9 mouse cellular contexts compared by ENCODE assay signal in genomic region chr7:126248641-126249141, GRCm38 (mm10). TPM values are rescaled to one million over a fixed set of nuclear protein-coding genes. Genes with fewer than 3 reads are reported as not detected.
DNase-seq lines count a peak whose midpoint lies in the region; ATAC-seq and TF ChIP-seq lines count a peak whose summit lies in the region.
"Had no signal": no experiment of that assay in that cellular context is flagged by ENCODE, and none has a peak within 500 bp of the region (broad histone marks: within the 10 kb centered on the region; RNA-seq: fewer than 3 reads in every experiment).

No protein-coding gene starts in this region.

- H3K4me3 ChIP-seq in neural tube, embryonic 11.5 days (ENCODE audit: low read depth, low read length), result no peak overlapping the region
- H3K4me3 ChIP-seq in intestine, embryonic 15.5 days (replicated peaks), result no peak overlapping the region
- H3K4me3 ChIP-seq in layer of hippocampus, adult 2 months, result no peak overlapping the region

- no peak for ATAC-seq in neural tube, embryonic 11.5 days (ENCODE audit: insufficient read depth, low FRiP score, low TSS enrichment)
- ATAC-seq in intestine, embryonic 15.5 days, result no peak
- ATAC-seq: liver, postnatal 0 days had no signal

- H3K27ac ChIP-seq in neural tube, embryonic 11.5 days (ENCODE audit: low read depth, low read length), result no peak overlapping the region
- H3K27ac ChIP-seq in intestine, embryonic 15.5 days, result no peak overlapping the region
- no peak overlapping the region for H3K27ac ChIP-seq in layer of hippocampus, adult 2 months

- no peaks in the 10 kb centered on the region for H3K9me3 ChIP-seq in neural tube, embryonic 11.5 days (ENCODE audit: control insufficient read depth, low read length)
- H3K9me3 ChIP-seq in intestine, embryonic 15.5 days, result no peaks in the 10 kb centered on the region

- peak; percentile 23 for DNase-seq in gastrocnemius, postnatal 10 days
- no peak for DNase-seq in gastrocnemius, postnatal 14 days
- no peak for DNase-seq in neural tube, embryonic 11.5 days (ENCODE audit: low spot score)
- no peak for DNase-seq in neural tube, embryonic 10.5 days (ENCODE audit: extremely low spot score, low spot score)
- DNase-seq in layer of hippocampus, adult 2 months (ENCODE audit: low spot score in 2 of 2), result no peak
- DNase-seq in lung, adult 18-20 months, result no peak
- DNase-seq in urinary bladder, adult 2 months (ENCODE audit: low spot score), result no peak
- DNase-seq: liver, postnatal 0 days had no signal

- no peaks in the 10 kb centered on the region for H3K27me3 ChIP-seq in neural tube, embryonic 11.5 days (ENCODE audit: control insufficient read depth, insufficient read depth, low read length)
- peaks cover 6% of the 10 kb centered on the region; the same call in 1 of the 2 replicates for H3K27me3 ChIP-seq in intestine, embryonic 15.5 days (replicated peaks)

- TF ChIP-seq CTCF in layer of hippocampus, adult 2 months (conservative IDR thresholded peaks at IDR 0.05), result no peak

- intact Hi-C loops in gastrocnemius, postnatal 14 days (cut with DNase I; ENCODE audit: low total_unique reads), result no loop called here

- peaks cover 3% of the 10 kb centered on the region; the same call in 1 of the 2 replicates for H3K4me1 ChIP-seq in neural tube, embryonic 11.5 days (ENCODE audit: control insufficient read depth, insufficient read depth, low read length)
- peaks cover 10% of the 10 kb centered on the region for H3K4me1 ChIP-seq in intestine, embryonic 15.5 days (replicated peaks)

- WGBS in neural tube, embryonic 11.5 days, result 58% methylated on average over 17 of the region's 17 CpGs
- WGBS in intestine, embryonic 15.5 days, result 49% methylated on average over 17 of the region's 17 CpGs

- H3K4me2 ChIP-seq in neural tube, embryonic 11.5 days (ENCODE audit: low read depth), result no peak overlapping the region
- H3K4me2 ChIP-seq in intestine, embryonic 15.5 days (replicated peaks), result 0 out of 2 replicates have a peak overlapping the region, but pooled peaks have one; percentile 30

- H3K36me3 ChIP-seq in neural tube, embryonic 11.5 days (ENCODE audit: control insufficient read depth, insufficient read depth, low read length), result no peaks in the 10 kb centered on the region
- no peaks in the 10 kb centered on the region for H3K36me3 ChIP-seq in intestine, embryonic 15.5 days

- H3K9ac ChIP-seq in neural tube, embryonic 11.5 days (ENCODE audit: low read length), result peak overlapping the region; percentile 6; the same call in 1 of the 2 replicates
- H3K9ac ChIP-seq in intestine, embryonic 15.5 days, result no peak overlapping the region
- H3K9ac ChIP-seq: liver, postnatal 0 days had no signal

RNA-seq across cellular contexts. Expression of gene Sbk1, which starts 23.7 kb away (rescaled TPM):
- total RNA-seq in gastrocnemius, postnatal 10 days (2021), result 10 to 100 TPM; 35.2 to 38.0 TPM
- total RNA-seq in gastrocnemius, postnatal 14 days (2021), result 10 to 100 TPM; 22.4 to 35.2 TPM
- 206 and 227 TPM in 2 replicates for polyA plus RNA-seq in neural tube, embryonic 11.5 days (2014; fragmentation: Nextera tagmentation; extraction: Ambion mirVana)
- polyA plus RNA-seq in intestine, embryonic 15.5 days (2015; fragmentation: Nextera tagmentation; extraction: Ambion mirVana), result 16.9 and 17.7 TPM in 2 replicates
- 10 to 100 TPM; 71.9 to 73.3 TPM for total RNA-seq in layer of hippocampus, adult 2 months (2021)
- 2.7 and 3.7 TPM in 2 replicates for polyA plus RNA-seq in urinary bladder, adult 2 months (2012; rRNA removed)

RNA-seq across cellular contexts. Expression of gene Xpo6, which starts 48.4 kb away (rescaled TPM):
- 10 to 100 TPM; 24.5 to 39.1 TPM for total RNA-seq in gastrocnemius, postnatal 10 days (2021)
- total RNA-seq in gastrocnemius, postnatal 14 days (2021), result 10 to 100 TPM; 16.1 to 18.9 TPM
- 70.0 and 72.9 TPM in 2 replicates for polyA plus RNA-seq in neural tube, embryonic 11.5 days (2014; fragmentation: Nextera tagmentation; extraction: Ambion mirVana)
- 37.4 and 39.8 TPM in 2 replicates for polyA plus RNA-seq in intestine, embryonic 15.5 days (2015; fragmentation: Nextera tagmentation; extraction: Ambion mirVana)
- total RNA-seq in layer of hippocampus, adult 2 months (2021), result 10 to 100 TPM; 91.1 to 92.3 TPM
- 81.2 and 83.4 TPM in 2 replicates for polyA plus RNA-seq in urinary bladder, adult 2 months (2012; rRNA removed)
